Mouse (Mus musculus): ENCODE results near the gene Ctcf.

The Ctcf gene

DNA sequence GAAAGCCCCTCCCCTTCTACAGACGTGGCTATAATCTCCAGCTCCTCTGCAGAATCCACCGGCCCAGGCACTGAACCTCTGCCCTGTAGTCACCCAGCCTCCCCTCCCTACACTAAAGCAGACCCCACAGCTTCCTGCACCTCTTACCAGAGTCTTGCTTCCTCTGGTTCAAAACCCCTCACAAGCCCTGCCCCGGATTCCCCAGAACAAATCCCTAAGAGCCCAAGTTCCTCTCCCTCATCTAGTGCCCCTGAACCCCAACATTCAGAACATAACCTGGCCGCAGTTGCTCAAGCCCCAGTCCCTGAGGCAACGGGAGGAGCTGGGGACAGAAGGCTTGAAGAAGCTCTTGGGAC lies 18.1 kb upstream of the Ctcf start:
- DNase-seq = no peak

- DNase-seq = no peak
Measured at GRCm38 (mm10) chr8:105618892-105619591, 17.3 kb upstream of the Ctcf start.

DNA sequence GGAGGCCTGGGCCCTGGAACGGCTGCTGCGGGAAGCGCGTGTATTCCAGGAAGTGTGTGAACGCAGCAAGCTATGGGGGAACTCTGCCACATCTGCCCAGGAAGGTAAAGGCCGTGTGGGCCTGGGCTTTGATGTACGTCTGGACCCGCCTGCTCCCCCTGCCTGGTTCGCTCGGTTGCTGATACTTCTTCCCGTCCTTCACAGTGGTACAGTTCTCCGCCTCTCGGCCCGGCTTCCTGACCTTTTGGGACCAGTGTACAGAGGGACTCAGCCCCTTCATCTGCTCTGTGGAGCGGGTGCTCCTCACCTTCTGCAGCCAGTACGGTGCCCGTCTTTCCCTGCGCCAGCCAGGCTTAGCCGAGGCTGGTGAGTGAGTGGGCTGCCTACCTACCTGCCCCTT lies 16.2 kb upstream of the Ctcf start:
- DNase-seq = no peak

GRCm38 (mm10) chr8:105620946-105621720 lies 15.2 kb upstream of the Ctcf start:
- no peak for DNase-seq

GRCm38 (mm10) chr8:105621841-105622240 lies 14.5 kb upstream of the Ctcf start:
- no peak for DNase-seq

GRCm38 (mm10) chr8:105622421-105622920 lies 13.9 kb upstream of the Ctcf start:
- DNase-seq = peak; percentile 87

- DNase-seq = no peak
Measured at GRCm38 (mm10) chr8:105623118-105623517, 13.2 kb upstream of the Ctcf start.

- no peak for DNase-seq
Measured at GRCm38 (mm10) chr8:105623679-105624245, 12.6 kb upstream of the Ctcf start.

DNA sequence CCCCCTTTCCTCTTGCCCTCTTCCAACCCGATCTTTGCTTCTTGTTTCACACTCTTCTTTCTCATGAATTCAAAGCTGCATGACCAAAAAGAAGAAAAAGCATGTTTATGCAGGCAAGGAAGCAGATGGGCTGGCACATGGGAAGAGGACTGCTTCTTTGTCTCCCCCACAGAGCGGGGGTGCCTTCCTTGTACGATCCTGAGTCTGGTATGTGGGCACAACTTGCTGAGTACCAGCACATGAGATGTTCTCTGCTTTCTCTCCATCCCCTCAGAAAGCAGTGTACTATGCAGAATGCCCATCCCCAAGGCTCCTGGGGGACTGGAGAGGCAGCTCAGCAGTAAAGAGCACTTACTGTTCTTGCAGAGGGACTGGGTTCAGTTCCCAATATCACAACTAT lies 12.0 kb upstream of the Ctcf start:
- peak; percentile 81 for DNase-seq

DNA sequence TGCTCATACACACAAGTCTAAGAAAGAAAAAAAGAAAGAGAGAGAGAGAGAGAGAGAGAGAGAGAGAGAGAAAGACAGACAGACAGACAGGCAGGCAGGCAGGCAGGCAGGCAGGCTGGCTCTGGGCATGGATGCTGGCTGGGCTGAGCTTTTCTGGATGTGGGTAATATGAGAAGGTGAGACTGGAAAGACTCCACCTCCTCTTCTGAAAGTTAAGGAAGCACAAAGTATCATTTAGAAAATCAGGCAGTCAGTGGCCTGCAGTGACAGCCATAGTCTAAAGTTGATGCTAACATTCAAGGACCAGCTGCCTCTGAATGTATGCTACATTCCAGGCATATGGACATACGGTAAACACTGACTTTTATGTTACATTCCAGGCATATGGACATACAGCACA lies 11.5 kb upstream of the Ctcf start:
- DNase-seq = no peak

DNA sequence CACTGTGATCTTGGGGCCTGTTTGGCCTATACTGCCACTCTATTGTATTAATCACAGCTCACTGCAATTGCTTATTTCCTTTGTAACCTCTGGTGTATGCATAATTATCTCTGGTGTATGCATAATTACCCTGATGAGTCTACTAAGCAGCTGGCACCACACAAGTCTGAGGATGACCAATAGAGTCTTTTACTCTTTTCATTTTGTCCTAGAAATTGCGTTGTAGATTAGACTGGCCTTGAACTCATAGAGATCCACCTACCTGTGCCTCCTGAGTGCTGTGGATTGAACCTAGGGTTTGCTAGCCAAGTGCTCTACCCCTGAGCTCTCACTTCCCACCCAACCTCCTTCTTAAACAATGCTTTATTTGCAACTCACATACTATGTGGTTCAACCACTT lies 10.3 kb upstream of the Ctcf start:
- DNase-seq = no peak

- DNase-seq = no peak
Measured at GRCm38 (mm10) chr8:105629337-105629736, 7.0 kb upstream of the Ctcf start.

DNA sequence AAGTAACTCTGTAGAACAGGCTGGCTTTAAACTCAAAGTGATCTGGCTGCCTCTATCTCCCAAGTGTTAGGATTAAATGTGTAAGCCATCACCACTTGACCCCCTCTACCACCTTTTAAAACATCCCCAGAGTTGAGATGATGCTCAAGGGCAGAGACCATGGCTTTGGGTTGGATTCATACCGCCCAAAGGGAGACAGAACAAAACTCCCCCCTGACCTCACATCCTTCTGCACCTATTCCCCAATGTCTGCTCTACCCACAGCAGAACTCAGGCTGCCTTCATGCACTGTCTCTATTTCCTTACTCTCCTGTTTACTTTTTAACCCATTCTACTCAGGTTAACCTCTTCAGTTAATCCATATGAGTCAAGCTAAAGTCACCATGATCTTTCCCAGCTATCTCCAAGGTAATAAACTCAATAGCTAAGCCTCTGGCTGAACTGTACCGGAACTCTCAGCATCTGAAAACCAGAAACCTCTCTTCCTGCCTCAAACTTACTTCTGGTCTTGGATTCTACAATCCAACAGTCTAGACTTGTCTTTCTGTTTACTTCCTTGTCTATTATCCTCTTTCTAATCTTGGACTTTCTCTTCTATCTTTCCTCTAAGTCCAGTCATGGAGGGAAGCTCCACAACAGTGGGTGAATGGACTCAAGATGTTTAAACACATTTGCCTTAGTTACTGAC lies 1.5 kb upstream of the Ctcf start:
- DNase-seq = no peak

- DNase-seq = no peak
Measured at GRCm38 (mm10) chr8:105635481-105635880, 887 bp upstream of the Ctcf start.

DNA sequence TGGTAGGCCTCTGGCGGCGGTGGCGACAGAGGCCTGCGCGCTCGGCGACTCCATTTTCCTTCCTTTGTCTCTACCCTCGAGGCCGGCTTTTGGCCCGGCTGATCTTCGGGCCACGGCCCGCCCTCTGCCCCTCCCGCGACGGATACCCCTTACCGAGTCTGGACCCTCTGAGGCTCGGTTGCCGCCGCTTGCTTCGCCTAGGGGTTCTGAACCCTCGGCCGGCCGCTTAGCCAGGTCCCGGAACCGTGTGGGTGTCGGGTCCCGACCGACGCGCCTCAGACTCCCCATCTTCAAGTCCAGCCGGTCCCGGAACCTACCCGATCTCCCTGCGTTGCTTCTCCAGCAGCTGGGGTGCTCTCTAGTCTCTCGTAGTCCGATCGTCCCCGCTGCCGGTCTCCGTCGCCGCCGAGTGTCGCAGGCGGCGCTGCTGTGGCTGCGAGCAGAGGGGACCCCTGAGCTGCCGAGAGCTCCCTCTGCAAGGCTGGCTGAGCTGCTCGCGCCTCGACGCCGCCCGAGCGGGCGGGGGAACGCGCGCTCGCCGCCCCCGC lies 669 bp downstream of the Ctcf start, which contains the start of gene Agrp:
TSS of gene Agrp (minus strand) at position 431 of the 548 bp plus-strand sequence.
- DNase-seq = peak; percentile 72

DNA sequence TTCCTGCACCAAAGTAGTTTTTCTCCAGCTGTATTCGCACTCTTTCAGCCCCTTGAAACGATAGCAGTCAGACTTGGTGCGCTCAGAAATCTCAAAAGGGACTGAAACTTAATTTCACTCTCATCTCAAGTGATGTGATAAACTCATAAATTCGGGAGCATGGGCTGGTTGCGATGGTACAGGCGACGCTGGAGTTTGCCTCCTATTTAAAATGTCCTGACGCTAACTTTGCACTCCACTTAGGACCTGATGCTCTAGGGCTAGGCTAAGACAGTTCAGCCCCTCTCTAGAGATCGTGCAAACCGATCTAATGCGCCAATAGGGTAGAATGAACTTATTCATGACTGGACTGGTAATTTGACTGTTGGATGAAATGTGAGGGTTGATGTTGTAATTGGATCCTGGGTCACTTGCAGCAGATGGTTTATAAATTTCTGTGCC lies 1.3 kb downstream of the Ctcf start:
- no peak for DNase-seq

DNA sequence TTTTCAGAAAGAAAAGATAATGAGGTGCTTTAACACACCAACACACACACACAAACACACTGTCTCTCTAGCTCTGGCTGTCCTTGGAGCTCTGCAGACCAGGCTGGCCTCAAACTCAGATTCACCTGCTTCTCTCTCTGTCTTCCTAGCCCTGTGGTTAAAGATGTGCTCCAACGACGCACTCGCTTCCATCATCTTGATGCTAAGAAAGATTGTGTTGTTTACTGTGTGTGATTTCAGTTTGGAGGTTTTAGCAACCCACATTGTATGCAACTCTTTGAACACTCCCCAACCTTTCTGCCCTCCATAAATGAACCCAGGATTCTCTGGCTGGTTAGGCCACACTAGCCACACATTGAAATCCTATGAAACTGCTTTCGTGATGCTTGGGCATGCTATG lies 2.1 kb downstream of the Ctcf start:
- no peak for DNase-seq

DNA sequence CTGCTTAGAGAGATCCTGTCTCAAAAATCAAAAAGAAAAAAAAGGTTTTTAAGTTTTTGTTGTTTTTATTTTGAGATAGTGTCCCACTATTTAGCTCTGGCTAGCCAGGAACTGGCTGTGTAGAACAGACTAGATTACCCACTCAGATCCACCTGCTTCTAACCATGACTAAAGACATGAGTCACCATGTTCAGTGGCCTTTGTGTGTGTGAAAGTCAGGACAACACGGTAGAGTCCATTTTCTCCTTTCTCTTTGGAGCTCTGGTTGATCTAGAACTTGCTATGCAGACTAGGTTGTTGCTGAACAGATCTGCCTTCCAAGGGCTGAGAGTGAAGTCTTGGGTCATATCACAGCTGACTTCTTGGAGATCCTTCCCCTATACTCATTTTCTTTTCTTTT lies 3.5 kb downstream of the Ctcf start:
- DNase-seq = no peak

GRCm38 (mm10) chr8:105640511-105640910 lies 4.1 kb downstream of the Ctcf start:
- DNase-seq = no peak

DNA sequence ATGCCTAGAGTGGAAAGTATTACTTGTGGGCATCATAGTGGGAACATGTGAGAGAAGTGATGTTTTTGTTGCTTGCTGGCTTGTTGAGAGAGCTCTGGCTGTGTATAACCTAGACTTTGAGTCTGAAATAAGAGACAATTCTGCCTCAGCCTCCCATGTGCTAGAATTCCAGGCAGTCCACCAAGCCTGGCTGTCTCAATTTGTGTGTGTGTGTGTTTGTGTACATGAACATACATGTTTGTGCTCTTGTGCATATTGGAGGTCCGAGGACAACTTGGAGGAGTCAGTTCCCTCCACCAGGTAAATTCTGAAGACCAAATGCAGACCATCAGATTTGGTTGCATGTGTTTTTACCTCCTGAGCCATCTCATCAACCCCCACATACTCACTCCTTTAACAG lies 8.8 kb downstream of the Ctcf start:
- DNase-seq = no peak

DNA sequence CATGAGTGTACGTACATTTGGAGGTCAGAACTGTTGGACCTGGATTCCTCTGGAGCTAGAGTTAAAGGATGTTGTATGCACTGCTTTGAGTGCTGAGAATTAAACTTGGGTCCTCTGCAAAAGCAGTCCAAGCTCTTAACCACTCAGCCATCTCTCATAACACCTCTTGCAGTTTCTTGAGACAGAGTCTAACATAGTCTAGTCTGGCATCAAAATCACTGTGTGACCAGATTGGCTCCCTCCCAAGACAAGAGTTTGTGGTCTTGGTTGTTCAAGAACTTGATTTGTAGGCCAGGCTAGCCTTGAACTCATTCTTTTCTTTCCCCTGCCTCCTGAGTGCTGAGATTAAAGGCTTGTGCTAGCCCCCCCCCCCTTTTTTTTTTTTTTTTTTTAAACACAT lies 12.6 kb downstream of the Ctcf start:
- no peak for DNase-seq

- DNase-seq = no peak
Measured at GRCm38 (mm10) chr8:105657641-105658040, 21.3 kb downstream of the Ctcf start.

GRCm38 (mm10) chr8:105661167-105661566 lies 24.8 kb downstream of the Ctcf start:
- DNase-seq = no peak

Measured in right cerebral cortex, postnatal 25 days (tissue).